Mouse (Mus musculus): ENCODE data around the gene Mfsd14b. TPM values are rescaled to one million over a fixed set of nuclear protein-coding genes. Genes with fewer than 3 reads are reported as not detected.

Mfsd14b gene
- polyA plus RNA-seq (2014; fragmentation: Nextera tagmentation; extraction: Ambion mirVana) = 45.9 and 50.2 TPM in 2 replicates

DNA sequence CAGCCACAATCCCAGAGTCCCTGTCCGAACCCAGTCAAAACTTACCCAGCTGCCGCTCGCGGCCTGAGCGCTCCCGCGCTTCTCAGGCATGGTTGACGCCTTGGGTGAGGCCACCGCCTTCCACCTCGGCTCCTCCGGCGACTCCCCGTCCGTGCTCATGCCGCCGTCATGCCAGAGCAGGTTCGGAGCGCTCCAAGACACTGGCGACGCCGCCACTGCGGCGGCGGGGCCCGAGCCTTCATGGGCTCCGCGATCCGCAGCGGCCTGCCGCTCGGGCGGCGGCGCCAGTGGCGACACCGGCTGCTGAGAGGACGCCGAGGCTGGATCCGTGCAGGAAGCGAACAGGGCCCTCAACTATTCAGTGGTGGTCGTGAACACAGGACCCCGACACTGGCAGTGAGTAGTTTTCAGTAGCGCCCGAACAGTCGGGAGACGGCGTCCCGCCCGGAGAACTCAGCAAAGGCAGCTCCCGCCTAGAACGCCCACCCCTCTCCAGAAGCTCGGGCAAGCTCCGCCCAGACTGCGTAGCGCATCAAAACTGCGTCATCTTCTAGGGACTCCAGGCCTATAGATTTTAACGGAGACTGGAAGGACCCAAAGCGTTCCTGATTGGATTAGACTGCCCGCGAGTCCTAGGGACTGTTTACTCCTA lies at the start of gene Mfsd14b:
TSS of gene Mfsd14b (minus strand) at position 517 of the 652 bp plus-strand sequence.
- Histone ChIP-seq H3K9me3 (ENCODE audit: control insufficient read depth, low read length) (peaks cover under 1% of the 10 kb centered on the region; the same call in 1 of the 2 replicates), H3K4me1 (replicated peaks; ENCODE audit: control insufficient read depth, insufficient read depth, low read length) (no peaks in the 10 kb centered on the region), H3K9ac (ENCODE audit: low read length) (peak within 1 kb of the TSS; percentile 90), H3K27ac (ENCODE audit: low read depth, low read length) (peak within 1 kb of the TSS; percentile 78), H3K4me2 (ENCODE audit: low read depth, low read length, severe bottlenecking) (peak within 1 kb of the TSS; percentile 69), H3K27me3 (ENCODE audit: control insufficient read depth, insufficient read depth, low read length) (no peaks in the 10 kb centered on the region), H3K4me3 (ENCODE audit: low read depth, low read length) (peak within 1 kb of the TSS; percentile 78), H3K36me3 (ENCODE audit: control insufficient read depth, insufficient read depth, low read length) (no peaks in the 10 kb centered on the region)
- ATAC-seq (replicated peaks; ENCODE audit: low FRiP score) (peak; percentile 99), DNase-seq (ENCODE audit: low spot score) (peak; percentile 92)
- WGBS = under 1% methylated on average over 59 of the region's 60 CpGs

DNA sequence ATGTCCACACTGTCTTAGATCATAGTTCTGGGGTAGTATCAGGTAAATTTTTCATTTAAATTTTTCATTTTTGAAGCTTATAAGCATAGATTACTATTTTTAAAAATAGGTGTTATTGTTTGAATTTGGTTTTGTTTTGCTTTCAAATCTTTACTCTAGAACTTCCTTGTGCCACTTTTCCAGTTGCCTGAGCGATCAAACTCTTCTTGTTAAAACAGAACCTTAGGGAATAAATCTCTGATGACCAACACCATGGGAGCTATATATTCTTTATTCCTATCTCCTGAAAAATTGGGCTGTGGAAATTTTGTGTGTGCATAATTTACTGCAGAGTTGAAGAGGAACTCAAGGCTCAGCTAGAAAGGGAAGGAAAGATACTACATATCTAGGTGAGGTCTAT lies 37.2 kb upstream of the Mfsd14b start, which contains the start of gene Olfr466:
TSS of gene Olfr466 (plus strand) at position 301 of the 400 bp plus-strand sequence.
- Histone ChIP-seq H3K9ac (ENCODE audit: low read length) (no peak within 1 kb of the TSS), H3K27me3 (ENCODE audit: control insufficient read depth, insufficient read depth, low read length) (no peaks in the 10 kb centered on the region), H3K4me3 (ENCODE audit: low read depth, low read length) (no peak within 1 kb of the TSS), H3K36me3 (ENCODE audit: control insufficient read depth, insufficient read depth, low read length) (no peaks in the 10 kb centered on the region), H3K27ac (ENCODE audit: low read depth, low read length) (no peak within 1 kb of the TSS), H3K4me2 (ENCODE audit: low read depth, low read length, severe bottlenecking) (no peak within 1 kb of the TSS), H3K4me1 (replicated peaks; ENCODE audit: control insufficient read depth, insufficient read depth, low read length) (no peaks in the 10 kb centered on the region), H3K9me3 (ENCODE audit: control insufficient read depth, low read length) (no peaks in the 10 kb centered on the region)
- DNase-seq (ENCODE audit: low spot score) (no peak), ATAC-seq (replicated peaks; ENCODE audit: low FRiP score) (no peak)
- WGBS = 71% methylated on average over 1 of the region's 1 CpGs

DNA sequence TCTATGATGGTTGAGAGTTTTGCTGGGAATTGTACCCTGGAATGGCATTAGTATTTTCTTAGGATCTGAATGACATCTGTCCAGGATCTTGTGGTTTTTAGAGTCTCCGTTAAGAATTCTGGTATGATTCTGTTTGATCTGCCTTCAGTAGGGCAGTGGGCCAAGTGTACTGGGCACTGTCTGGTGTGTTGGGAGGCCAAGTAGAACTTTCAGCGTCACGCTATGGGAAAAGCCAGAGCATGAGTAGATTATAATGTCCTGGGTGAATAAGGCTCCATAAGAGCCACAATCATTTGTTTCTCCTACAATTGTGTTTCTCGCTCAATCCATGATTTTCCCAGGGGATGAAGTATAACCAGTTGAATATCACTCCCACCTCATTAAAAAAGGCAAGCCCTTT lies 25.0 kb upstream of the Mfsd14b start, which contains the start of gene Olfr465-ps1:
TSS of gene Olfr465-ps1 (plus strand) at position 301 of the 400 bp plus-strand sequence.
- H3K4me3 ChIP-seq (ENCODE audit: low read depth, low read length) = no peak within 1 kb of the TSS

DNA sequence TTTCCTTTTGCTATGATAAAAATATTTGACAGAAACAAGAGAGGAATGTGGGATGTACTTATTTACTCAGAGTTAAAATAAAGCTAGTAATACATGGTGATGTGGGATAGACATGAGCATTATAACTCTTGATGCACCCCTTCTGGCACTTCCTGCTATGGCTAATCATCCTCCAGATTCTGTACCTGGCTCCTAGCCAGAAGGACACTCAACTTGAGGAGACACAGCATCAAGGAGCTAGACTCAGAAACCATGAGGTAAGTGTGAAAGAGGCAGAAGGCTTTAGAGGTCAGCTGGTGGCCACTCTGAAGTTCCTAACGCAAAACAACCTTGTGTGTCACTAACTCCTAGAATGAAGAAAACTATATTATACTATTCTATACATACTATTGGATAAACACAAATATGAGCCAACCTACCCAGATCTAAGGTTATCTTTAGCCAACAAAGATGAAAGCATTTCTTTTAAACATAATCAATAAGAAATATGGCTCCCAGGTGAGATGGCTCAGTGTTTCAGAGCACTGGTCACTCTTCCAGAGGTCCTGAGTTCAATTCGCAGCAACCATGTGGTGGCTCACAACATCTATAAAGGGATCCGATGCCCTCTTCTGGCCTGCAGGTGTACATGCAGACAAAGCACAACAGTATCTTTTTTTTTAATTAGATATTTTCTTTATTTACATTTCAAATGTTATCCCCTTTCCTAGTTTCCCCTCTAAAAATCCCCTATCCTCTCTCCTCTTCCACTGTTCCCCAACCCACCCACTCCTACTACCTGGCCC lies 14.5 kb upstream of the Mfsd14b start:
- no peaks in the 10 kb centered on the region for H3K36me3 ChIP-seq (ENCODE audit: control insufficient read depth, insufficient read depth, low read length)
- no peak overlapping the region for H3K4me2 ChIP-seq (ENCODE audit: low read depth, low read length, severe bottlenecking)
- no peaks in the 10 kb centered on the region for H3K4me1 ChIP-seq (replicated peaks; ENCODE audit: control insufficient read depth, insufficient read depth, low read length)
- DNase-seq (ENCODE audit: low spot score) (no peak), ATAC-seq (replicated peaks; ENCODE audit: low FRiP score) (no peak)
- WGBS = 64% methylated on average over 3 of the region's 3 CpGs
- H3K9me3 ChIP-seq (ENCODE audit: control insufficient read depth, low read length) = no peaks in the 10 kb centered on the region
- H3K4me3 ChIP-seq (ENCODE audit: low read depth, low read length) = no peak overlapping the region
- H3K9ac ChIP-seq (ENCODE audit: low read length) = no peak overlapping the region
- H3K27ac ChIP-seq (ENCODE audit: low read depth, low read length) = no peak overlapping the region
- H3K27me3 ChIP-seq (ENCODE audit: control insufficient read depth, insufficient read depth, low read length) = no peaks in the 10 kb centered on the region

More for the DNA sequence above, 25.0 kb upstream of the Mfsd14b start, which contains the start of gene Olfr465-ps1:
- ATAC-seq (replicated peaks; ENCODE audit: low FRiP score) = no peak
- DNase-seq (ENCODE audit: low spot score) = no peak
- Histone ChIP-seq H3K9ac (ENCODE audit: low read length) (no peak within 1 kb of the TSS), H3K4me2 (ENCODE audit: low read depth, low read length, severe bottlenecking) (no peak within 1 kb of the TSS), H3K36me3 (ENCODE audit: control insufficient read depth, insufficient read depth, low read length) (no peaks in the 10 kb centered on the region), H3K4me1 (replicated peaks; ENCODE audit: control insufficient read depth, insufficient read depth, low read length) (no peaks in the 10 kb centered on the region), H3K27ac (ENCODE audit: low read depth, low read length) (no peak within 1 kb of the TSS), H3K9me3 (ENCODE audit: control insufficient read depth, low read length) (no peaks in the 10 kb centered on the region), H3K27me3 (ENCODE audit: control insufficient read depth, insufficient read depth, low read length) (no peaks in the 10 kb centered on the region)
- WGBS = 86% methylated on average over 4 of the region's 4 CpGs

DNA sequence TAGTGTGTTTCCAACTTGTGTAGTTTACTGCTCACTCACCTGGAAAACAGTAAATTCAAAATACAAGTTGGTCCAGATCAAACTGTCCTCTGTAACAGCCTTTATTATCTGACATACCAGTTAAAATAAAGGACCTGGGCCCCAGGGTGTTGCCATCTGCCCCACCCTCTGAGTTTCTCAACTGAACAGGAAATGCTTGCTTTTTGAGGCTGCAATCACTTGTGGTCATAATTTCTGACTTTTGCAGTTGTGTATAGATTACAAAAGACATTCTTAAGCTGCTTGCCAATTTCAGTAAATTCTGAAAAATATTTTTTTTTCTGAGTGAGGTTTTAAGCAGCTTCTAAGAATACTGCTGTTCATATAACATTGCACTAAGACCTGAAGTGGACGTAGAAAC lies 9.3 kb upstream of the Mfsd14b start:
- Histone ChIP-seq H3K4me3 (ENCODE audit: low read depth, low read length) (no peak overlapping the region), H3K9me3 (ENCODE audit: control insufficient read depth, low read length) (no peaks in the 10 kb centered on the region), H3K4me2 (ENCODE audit: low read depth, low read length, severe bottlenecking) (no peak overlapping the region), H3K36me3 (ENCODE audit: control insufficient read depth, insufficient read depth, low read length) (no peaks in the 10 kb centered on the region), H3K9ac (ENCODE audit: low read length) (no peak overlapping the region), H3K4me1 (replicated peaks; ENCODE audit: control insufficient read depth, insufficient read depth, low read length) (no peaks in the 10 kb centered on the region), H3K27me3 (ENCODE audit: control insufficient read depth, insufficient read depth, low read length) (no peaks in the 10 kb centered on the region), H3K27ac (ENCODE audit: low read depth, low read length) (no peak overlapping the region)
- ATAC-seq (replicated peaks; ENCODE audit: low FRiP score) = no peak
- WGBS = 88% methylated on average over 1 of the region's 1 CpGs
- DNase-seq (ENCODE audit: low spot score) = no peak

DNA sequence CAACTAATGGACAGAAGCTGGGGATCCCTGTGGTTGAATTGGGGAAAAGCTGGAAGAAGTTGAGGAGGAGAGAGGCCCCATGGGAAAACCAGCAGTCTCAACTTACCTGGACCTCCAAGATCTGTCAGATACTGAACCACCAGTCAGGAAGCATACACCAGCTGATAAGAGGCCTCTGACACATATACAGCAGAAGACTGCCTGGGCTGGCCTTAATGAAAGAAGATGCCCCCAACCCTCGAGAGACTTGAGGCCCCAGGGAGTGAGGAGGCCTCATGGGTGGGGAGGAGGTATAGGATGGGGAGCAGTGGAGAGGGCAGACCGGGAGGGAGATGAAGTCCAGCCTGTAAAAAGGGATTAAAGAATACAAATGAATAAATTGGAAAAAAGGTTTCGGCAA lies 8.2 kb upstream of the Mfsd14b start:
- Histone ChIP-seq H3K4me2 (ENCODE audit: low read depth, low read length, severe bottlenecking) (no peak overlapping the region), H3K9me3 (ENCODE audit: control insufficient read depth, low read length) (no peaks in the 10 kb centered on the region), H3K27me3 (ENCODE audit: control insufficient read depth, insufficient read depth, low read length) (no peaks in the 10 kb centered on the region), H3K9ac (ENCODE audit: low read length) (no peak overlapping the region), H3K36me3 (ENCODE audit: control insufficient read depth, insufficient read depth, low read length) (no peaks in the 10 kb centered on the region), H3K4me1 (replicated peaks; ENCODE audit: control insufficient read depth, insufficient read depth, low read length) (no peaks in the 10 kb centered on the region), H3K27ac (ENCODE audit: low read depth, low read length) (no peak overlapping the region), H3K4me3 (ENCODE audit: low read depth, low read length) (no peak overlapping the region)
- ATAC-seq (replicated peaks; ENCODE audit: low FRiP score) (no peak), DNase-seq (ENCODE audit: low spot score) (no peak)
- WGBS = 74% methylated on average over 3 of the region's 3 CpGs

DNA sequence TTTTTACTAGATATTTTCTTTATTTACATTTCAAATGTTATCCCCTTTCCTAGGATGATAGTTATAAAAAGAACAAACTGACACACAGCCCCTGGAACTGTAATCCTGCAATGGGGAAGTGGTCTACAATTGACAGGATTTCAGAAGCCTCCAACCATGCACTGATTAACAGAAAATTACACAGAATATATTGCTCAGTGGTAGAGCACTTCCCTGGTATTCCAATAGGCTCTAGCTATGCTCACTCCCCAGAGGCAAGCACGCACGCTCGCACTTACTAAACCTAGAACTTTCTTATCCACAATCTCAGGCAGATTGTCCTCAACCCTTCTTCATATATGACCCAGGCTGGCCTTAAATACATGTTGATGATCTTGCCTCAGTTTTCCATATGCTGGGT lies 464 bp upstream of the Mfsd14b start:
- WGBS = 49% methylated on average over 3 of the region's 3 CpGs
- no peaks in the 10 kb centered on the region for H3K9me3 ChIP-seq (ENCODE audit: control insufficient read depth, low read length)
- H3K27ac ChIP-seq (ENCODE audit: low read depth, low read length) = no peak overlapping the region
- H3K36me3 ChIP-seq (ENCODE audit: control insufficient read depth, insufficient read depth, low read length) = no peaks in the 10 kb centered on the region
- no peaks in the 10 kb centered on the region for H3K4me1 ChIP-seq (replicated peaks; ENCODE audit: control insufficient read depth, insufficient read depth, low read length)
- peak overlapping the region; percentile 78 for H3K4me3 ChIP-seq (ENCODE audit: low read depth, low read length)
- peak; percentile 49 for ATAC-seq (replicated peaks; ENCODE audit: low FRiP score)
- H3K9ac ChIP-seq (ENCODE audit: low read length) = peak overlapping the region; percentile 90
- no peaks in the 10 kb centered on the region for H3K27me3 ChIP-seq (ENCODE audit: control insufficient read depth, insufficient read depth, low read length)
- H3K4me2 ChIP-seq (ENCODE audit: low read depth, low read length, severe bottlenecking) = peak overlapping the region; percentile 69
- DNase-seq (ENCODE audit: low spot score) = no peak

DNA sequence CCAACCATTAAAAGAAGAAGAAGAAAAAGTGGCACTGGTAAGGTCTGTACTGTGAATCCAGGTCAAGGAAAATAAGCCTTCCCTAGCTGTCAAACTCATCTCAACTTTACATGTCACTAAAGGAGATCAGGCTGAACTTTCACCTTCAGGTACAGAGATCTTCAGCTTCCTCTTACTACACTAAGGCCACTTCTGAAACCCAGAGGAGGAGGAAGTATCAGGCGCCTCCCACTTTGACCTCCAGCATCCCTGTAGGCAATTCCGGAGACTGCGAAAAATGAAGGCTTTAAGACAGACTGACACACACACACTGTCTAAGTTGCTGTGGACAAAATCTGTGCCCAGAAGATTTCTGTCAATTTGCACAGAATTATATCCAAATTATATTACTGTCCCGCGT lies 814 bp downstream of the Mfsd14b start:
- Histone ChIP-seq H3K27ac (ENCODE audit: low read depth, low read length) (peak overlapping the region; percentile 78; the same call in 1 of the 2 replicates), H3K4me2 (ENCODE audit: low read depth, low read length, severe bottlenecking) (peak overlapping the region; percentile 69), H3K4me3 (ENCODE audit: low read depth, low read length) (peak overlapping the region; percentile 78), H3K4me1 (replicated peaks; ENCODE audit: control insufficient read depth, insufficient read depth, low read length) (no peaks in the 10 kb centered on the region), H3K9me3 (ENCODE audit: control insufficient read depth, low read length) (peaks cover 3% of the 10 kb centered on the region; the same call in 1 of the 2 replicates), H3K36me3 (ENCODE audit: control insufficient read depth, insufficient read depth, low read length) (no peaks in the 10 kb centered on the region), H3K9ac (ENCODE audit: low read length) (peak overlapping the region; percentile 90), H3K27me3 (ENCODE audit: control insufficient read depth, insufficient read depth, low read length) (no peaks in the 10 kb centered on the region)
- DNase-seq (ENCODE audit: low spot score) (no peak), ATAC-seq (replicated peaks; ENCODE audit: low FRiP score) (no peak)
- 0% methylated on average over 5 of the region's 5 CpGs for WGBS
